Mouse (Mus musculus): ENCODE data around the gene Sh3bgrl3.

The Sh3bgrl3 gene

DNA sequence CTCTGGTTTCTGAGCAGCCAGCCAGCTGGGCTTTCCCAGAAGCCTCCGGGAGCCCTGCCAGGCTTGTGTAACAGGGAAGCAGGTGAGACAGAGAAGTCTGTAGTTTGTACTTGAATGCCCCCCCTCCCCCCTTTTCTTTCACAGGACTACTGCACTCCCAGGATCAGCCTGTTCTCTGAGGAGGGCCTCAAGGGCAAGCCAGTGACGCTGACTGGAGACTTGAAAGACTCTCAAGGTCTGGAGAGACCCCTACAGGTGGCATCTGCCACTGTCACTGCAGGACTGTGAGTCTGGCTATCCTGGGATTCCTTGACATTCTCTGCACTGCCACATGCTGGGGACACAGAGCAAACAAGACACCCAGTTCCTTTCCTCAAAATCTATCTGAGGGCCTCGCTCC is 49.9 kb downstream of the Sh3bgrl3 start:
- DNase-seq (ENCODE audit: inconsistent ontology term), result peak; percentile 47
